Mouse (Mus musculus) myocyte (in vitro differentiated cells): ENCODE measurements at regions not wholly inside any gene's neighbourhood (a gene's known extent, or its start where the extent isn't known, plus 50 kb on each side); places are given as distances from the start of the nearest gene placed in this dataset.

Experiments
- H3K27me3 ChIP-seq: one replicate; pipeline ENCODE4 v1.6.1; 2011; ENCODE audit not compliant: control insufficient read depth, insufficient read depth, insufficient read length
- H3K36me3 ChIP-seq: one replicate; pipeline ENCODE4 v1.6.1; 2011; ENCODE audit not compliant: control insufficient read depth, insufficient read depth
- H3K4me2 ChIP-seq: one replicate; pipeline ENCODE4 v1.6.1; 2011; ENCODE audit warnings: low read depth, control low read depth
- H3K4me3 ChIP-seq: one replicate; pipeline ENCODE4 v1.5.1; 2011; ENCODE audit warnings: mild to moderate bottlenecking, control low read depth, moderate library complexity
- H3K79me2 ChIP-seq: one replicate; pipeline ENCODE4 v1.6.1; 2011; ENCODE audit not compliant: control insufficient read depth, insufficient read depth
- H3ac ChIP-seq: one replicate; pipeline ENCODE4 v1.6.1; 2011; ENCODE audit not compliant: control insufficient read depth, insufficient read length
- CEBPB ChIP-seq: IDR thresholded peaks from 2 replicates; pipeline ENCODE4 v1.6.1; 2011; ENCODE audit warnings: mild to moderate bottlenecking, moderate library complexity; ENCODE audit not compliant: poor library complexity, insufficient read depth, severe bottlenecking
- E2F4 ChIP-seq: IDR thresholded peaks from one replicate; pipeline ENCODE4 v1.6.1; 2011; ENCODE audit warnings: mild to moderate bottlenecking, control low read depth, moderate library complexity; ENCODE audit not compliant: insufficient read depth
- MAX ChIP-seq: IDR thresholded peaks from one replicate; pipeline ENCODE4 v1.6.1; 2011; ENCODE audit warnings: low read depth, mild to moderate bottlenecking, control low read depth
- MYOD1 ChIP-seq, 3 experiments: IDR thresholded peaks; one replicate each; pipeline ENCODE4 v1.6.1; 2011; ENCODE audit warnings: control low read depth in 2 of 3, low read depth in 2 of 3, mild to moderate bottlenecking in 2 of 3, moderate library complexity in 1 of 3; ENCODE audit not compliant: insufficient read length in 2 of 3, control insufficient read depth in 1 of 3
- MYOG ChIP-seq, 3 experiments: IDR thresholded peaks; one replicate each; pipeline ENCODE4 v1.6.1; 2011; ENCODE audit warnings: control low read depth in 2 of 3, low read depth in 2 of 3, mild to moderate bottlenecking in 2 of 3; ENCODE audit not compliant: insufficient read length in 2 of 3, control insufficient read depth in 1 of 3, insufficient read depth in 1 of 3
- POLR2A ChIP-seq: IDR thresholded peaks from one replicate; pipeline ENCODE4 v1.6.1; 2011; ENCODE audit warnings: low read depth, mild to moderate bottlenecking, control low read depth, moderate library complexity; ENCODE audit not compliant: insufficient read length
- POLR2AphosphoS2 ChIP-seq: IDR thresholded peaks from one replicate; pipeline ENCODE4 v1.6.1; 2011; ENCODE audit warnings: low read depth, control low read depth; ENCODE audit not compliant: insufficient read length
- REST ChIP-seq: IDR thresholded peaks from one replicate; pipeline ENCODE4 v1.6.1; 2011; ENCODE audit warnings: mild to moderate bottlenecking, control low read depth, moderate library complexity; ENCODE audit not compliant: insufficient read depth, insufficient read length
- SRF ChIP-seq: IDR thresholded peaks from one replicate; pipeline ENCODE4 v1.6.1; 2011; ENCODE audit warnings: low read depth; ENCODE audit not compliant: control insufficient read depth, insufficient read length
- TCF12 ChIP-seq: IDR thresholded peaks from one replicate; pipeline ENCODE4 v1.6.1; 2011; ENCODE audit warnings: mild to moderate bottlenecking, control low read depth; ENCODE audit not compliant: poor library complexity, insufficient read depth, severe bottlenecking
- TCF3 ChIP-seq: IDR thresholded peaks from one replicate; pipeline ENCODE4 v1.6.1; 2011; ENCODE audit warnings: low read depth, control low read depth; ENCODE audit not compliant: insufficient read length
- USF1 ChIP-seq: IDR thresholded peaks from one replicate; pipeline ENCODE4 v1.6.1; 2011; ENCODE audit warnings: low read depth, mild to moderate bottlenecking, control low read depth, moderate library complexity

DNA sequence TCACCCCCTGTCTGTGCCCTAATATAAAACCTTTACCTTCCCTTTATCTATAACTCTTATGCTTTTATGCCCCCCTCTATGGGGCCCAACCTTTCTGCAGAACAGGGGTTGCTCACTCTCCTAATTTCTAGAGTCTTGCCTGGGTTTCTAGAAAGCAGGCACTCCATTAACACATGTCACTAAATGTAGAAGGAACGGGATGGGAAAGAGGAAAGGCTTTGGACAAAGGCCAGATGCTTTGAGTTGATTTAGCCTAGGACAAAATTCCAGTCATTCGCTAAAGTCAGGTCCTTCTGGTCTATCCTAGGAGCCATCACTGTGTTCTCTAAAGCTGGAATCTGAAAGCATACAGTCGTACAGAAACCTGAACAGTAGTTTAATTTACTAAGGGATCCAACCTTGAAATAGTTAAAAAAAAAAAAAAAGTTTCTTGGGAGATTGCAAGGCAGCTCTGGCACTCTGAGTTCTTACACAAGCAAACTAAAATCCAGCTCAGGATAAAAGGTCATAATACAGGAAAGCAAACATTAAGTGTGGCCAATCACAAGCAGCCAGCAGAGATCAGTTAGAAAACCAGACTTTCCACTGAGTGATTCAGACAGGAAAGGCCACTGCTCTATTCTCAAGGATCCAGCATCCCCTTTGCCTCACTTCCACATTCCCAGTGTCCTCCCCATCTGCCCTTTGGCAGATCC is 109.5 kb downstream of the Ccdc71l start:
- TF ChIP-seq MYOG (IDR thresholded peaks at IDR 0.05; ENCODE audit: control insufficient read depth in 1 of 3, insufficient read depth in 1 of 3, insufficient read length in 2 of 3, low read depth in 2 of 3) (no peak), POLR2A (no peak), CEBPB (no peak), TCF12 (no peak), POLR2AphosphoS2 (no peak)
- Histone ChIP-seq H3K36me3 (no peaks in the 10 kb centered on the region), H3K4me3 (no peak overlapping the region), H3K4me2 (no peak overlapping the region), H3ac (no peak overlapping the region), H3K27me3 (no peaks in the 10 kb centered on the region), H3K79me2 (no peaks in the 10 kb centered on the region)

DNA sequence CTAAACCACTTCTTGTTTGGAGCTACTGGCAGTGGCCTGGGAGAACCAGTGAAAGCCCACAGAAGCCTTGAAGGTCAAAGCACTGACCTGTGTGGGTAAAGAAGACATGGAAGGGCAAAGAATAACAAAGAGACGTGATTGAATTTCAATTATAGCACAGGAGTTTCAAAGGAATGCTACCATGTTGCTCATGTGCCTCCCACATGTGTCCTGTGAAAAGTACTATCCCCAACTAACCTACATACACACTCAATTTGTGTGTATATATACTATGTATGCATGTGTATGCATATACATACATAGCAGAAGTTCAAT is 110.0 kb downstream of the Ccdc71l start:
- TF ChIP-seq MYOG (IDR thresholded peaks at IDR 0.05; ENCODE audit: control insufficient read depth in 1 of 3, insufficient read depth in 1 of 3, insufficient read length in 2 of 3, low read depth in 2 of 3) = no peak
- TF ChIP-seq MYOD1 (IDR thresholded peaks at IDR 0.05; ENCODE audit: control insufficient read depth in 1 of 3, insufficient read length in 2 of 3, low read depth in 2 of 3) = no peak
- TF ChIP-seq TCF3 = no peak
- no peak for TF ChIP-seq USF1
- no peak for TF ChIP-seq E2F4
- TF ChIP-seq REST = no peak
- no peak for TF ChIP-seq MAX
- no peak for TF ChIP-seq TCF12
- TF ChIP-seq CEBPB = no peak
- no peak for TF ChIP-seq POLR2A
- TF ChIP-seq SRF = no peak
- TF ChIP-seq POLR2AphosphoS2 = no peak

DNA sequence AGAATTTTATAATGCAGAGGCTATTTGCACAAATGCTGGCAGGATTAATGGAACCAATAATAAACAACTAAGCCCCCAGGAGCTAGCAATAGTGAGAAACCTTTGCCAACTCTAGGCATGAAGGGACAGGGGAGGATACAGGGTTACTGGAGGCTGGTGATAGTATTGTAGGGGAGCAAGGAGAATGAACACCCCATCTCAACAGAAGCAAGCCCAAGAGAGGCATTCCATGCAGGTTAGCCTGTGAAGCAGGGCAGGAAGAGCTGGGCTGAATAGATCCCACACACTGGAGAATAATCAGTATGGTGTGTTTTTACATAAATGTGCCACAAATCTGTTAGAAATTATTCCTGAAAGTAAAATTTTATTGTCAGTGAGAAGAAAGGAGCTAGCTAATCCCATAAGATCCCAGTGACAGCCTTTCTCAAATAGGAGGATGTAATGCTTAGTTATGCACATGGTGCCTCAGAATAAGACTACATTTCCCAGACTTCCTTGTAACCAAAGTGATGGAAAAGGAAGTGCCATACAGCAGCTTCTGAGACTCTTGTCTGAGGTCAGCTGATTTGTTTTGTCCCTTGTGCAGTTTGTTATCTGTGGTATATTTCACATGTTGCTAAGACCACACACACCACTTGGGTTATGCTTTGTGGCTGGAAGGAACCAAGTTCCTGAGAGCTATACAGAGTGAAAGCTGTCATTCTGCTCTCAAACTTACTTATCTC is 111.1 kb downstream of the Ccdc71l start:
- Histone ChIP-seq H3K79me2 (no peaks in the 10 kb centered on the region), H3K4me2 (no peak overlapping the region), H3K27me3 (no peaks in the 10 kb centered on the region), H3ac (no peak overlapping the region), H3K36me3 (no peaks in the 10 kb centered on the region), H3K4me3 (no peak overlapping the region)
- TF ChIP-seq CEBPB (no peak), REST (no peak), MYOG (IDR thresholded peaks at IDR 0.05; ENCODE audit: control insufficient read depth in 1 of 3, insufficient read depth in 1 of 3, insufficient read length in 2 of 3, low read depth in 2 of 3) (no peak), POLR2AphosphoS2 (no peak), POLR2A (no peak), E2F4 (no peak), TCF3 (no peak), MAX (no peak), MYOD1 (IDR thresholded peaks at IDR 0.05; ENCODE audit: control insufficient read depth in 1 of 3, insufficient read length in 2 of 3, low read depth in 2 of 3) (no peak), TCF12 (no peak), USF1 (no peak), SRF (no peak)

More for the DNA sequence above, 110.0 kb downstream of the Ccdc71l start:
- no peak overlapping the region for H3K4me3 ChIP-seq
- H3K36me3 ChIP-seq = no peaks in the 10 kb centered on the region
- no peaks in the 10 kb centered on the region for H3K79me2 ChIP-seq
- H3ac ChIP-seq = no peak overlapping the region
- H3K27me3 ChIP-seq = no peaks in the 10 kb centered on the region
- no peak overlapping the region for H3K4me2 ChIP-seq

DNA sequence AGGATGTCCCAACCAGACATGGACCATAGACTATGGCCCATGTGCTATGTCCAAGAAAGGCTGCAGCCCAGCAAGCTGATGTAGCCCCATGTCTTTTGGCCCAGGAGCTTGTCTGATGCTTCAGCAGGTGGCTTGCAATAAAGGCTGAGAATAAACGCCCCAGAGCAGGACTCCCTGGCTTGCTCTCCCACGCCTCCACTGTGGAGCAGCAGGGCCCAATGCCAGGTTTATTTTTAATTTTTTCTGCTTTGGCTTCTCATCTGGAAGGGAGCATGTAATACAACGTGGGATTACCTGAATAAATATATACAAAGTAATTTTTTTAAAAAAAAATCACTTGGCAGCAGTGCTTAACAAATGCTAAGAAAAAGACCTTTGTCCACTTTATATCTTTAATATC is 125.7 kb downstream of the Ccdc71l start:
- no peaks in the 10 kb centered on the region for H3K79me2 ChIP-seq
- H3K4me3 ChIP-seq = no peak overlapping the region
- H3ac ChIP-seq = no peak overlapping the region
- no peaks in the 10 kb centered on the region for H3K36me3 ChIP-seq
- TF ChIP-seq MYOG (IDR thresholded peaks at IDR 0.05; ENCODE audit: control insufficient read depth in 1 of 3, insufficient read depth in 1 of 3, insufficient read length in 2 of 3, low read depth in 2 of 3) (no peak), REST (no peak), TCF3 (no peak), USF1 (no peak), MAX (no peak), MYOD1 (IDR thresholded peaks at IDR 0.05; ENCODE audit: control insufficient read depth in 1 of 3, insufficient read length in 2 of 3, low read depth in 2 of 3) (no peak), E2F4 (no peak), TCF12 (no peak), CEBPB (no peak), POLR2AphosphoS2 (no peak), SRF (no peak), POLR2A (no peak)
- H3K27me3 ChIP-seq = no peaks in the 10 kb centered on the region
- H3K4me2 ChIP-seq = no peak overlapping the region
